Mouse (Mus musculus) left cerebral cortex, adult 6 months (tissue): ENCODE results near the gene Majin. TPM values are rescaled to one million over a fixed set of nuclear protein-coding genes. Genes with fewer than 3 reads are reported as not detected.

Experiments used
- long read RNA-seq, 2 experiments: library from polyadenylated mRNA; unstranded; transcript quantifications; one replicate each; pipeline ENCODE4 v2.0.0; 2019 to 2020
- polyA plus RNA-seq: library from polyadenylated mRNA; unstranded; fragments of <200 nt; fragmentation: Nextera tagmentation; gene quantifications from 2 replicates; pipeline ENCODE4 v1.2.3, GENCODE M21; 2021

The Majin gene
- not detected in 2 replicates for polyA plus RNA-seq
- long read RNA-seq, experiment 1 = 0 reads
- long read RNA-seq, experiment 2 = 0 reads

GRCm38 (mm10) chr19:6184131-6184530 is at the start of gene Majin:
TSS of gene Majin (plus strand) at chr19:6184388.

DNA sequence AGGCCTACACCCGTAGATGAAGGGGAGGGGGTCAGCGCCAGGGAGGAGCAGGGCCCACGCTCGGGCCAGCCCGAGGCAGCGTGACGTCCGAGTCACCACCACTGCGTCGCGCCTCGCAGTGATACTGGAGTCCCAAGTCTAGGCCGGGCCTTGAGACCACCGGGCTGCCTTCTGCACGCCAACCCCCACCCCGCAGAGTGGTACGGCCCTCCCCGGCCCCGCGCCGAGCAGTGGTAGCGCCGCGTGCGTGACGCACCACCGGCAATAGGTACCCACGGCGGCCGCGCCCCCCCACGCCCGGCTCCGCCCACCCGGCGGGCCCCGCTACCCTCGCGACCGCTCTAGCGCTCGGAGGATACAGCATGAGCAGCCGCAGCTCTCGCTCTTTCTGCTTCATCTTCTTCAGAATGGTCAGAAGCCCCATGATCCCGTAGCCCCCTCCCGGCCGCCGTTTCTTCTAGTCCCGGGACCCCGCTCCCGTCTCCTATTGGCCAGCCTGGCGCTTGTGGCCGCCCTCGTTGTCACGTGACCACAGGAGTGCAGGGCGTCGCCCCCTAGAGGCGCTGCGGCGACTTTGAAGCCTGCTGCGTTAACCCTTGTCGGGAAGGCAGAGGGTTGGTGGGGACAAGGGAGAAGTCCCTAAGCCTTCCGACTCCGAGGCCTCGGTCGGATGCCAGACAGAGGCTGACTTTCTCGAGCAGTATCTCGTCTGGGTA is 43.4 kb upstream of the Majin start, which contains the start of gene Batf2:
Gene Batf2, plus strand, starts transcription at position 306 of the 716 bp plus-strand sequence.

DNA sequence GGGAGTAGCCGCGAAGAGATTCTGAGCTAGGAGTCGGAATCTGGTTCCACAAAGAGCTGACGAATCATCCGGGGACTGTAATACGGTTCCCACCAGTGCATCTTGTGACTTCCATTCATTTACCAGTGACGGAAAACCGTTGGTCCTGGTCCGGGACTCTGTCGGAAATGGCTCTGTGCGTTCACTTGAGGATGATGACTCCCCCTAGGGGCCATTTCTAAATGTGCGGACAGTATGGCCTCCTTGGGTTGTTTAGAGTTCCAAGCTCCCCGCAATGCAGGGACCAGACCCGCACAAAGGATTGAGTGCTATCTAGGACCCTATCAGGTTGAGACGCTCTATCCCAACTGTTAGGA is 42.8 kb upstream of the Majin start, which contains the start of gene Arl2:
Gene Arl2, minus strand, starts transcription at position 155 of the 356 bp plus-strand sequence.

DNA sequence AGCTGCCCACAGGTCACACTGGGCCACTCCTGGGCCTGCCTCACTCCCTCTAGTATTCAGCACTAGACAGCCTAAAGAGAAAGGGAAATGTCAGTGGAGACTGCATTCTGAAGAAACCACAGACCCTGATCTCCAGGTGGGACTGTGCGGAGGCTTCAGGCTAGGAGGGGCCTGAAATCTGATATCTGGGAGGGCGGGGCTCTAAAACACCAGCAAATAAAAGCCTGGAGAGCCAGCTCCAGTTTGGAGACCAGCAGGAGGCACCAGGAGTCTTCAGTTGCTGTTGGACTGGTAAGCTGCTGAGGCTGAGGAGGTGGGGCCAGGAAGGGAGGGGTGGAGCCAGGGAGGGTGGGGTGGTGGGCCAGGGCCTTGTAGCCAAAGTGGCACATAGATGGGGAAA is 41.9 kb downstream of the Majin start, which contains the start of gene Gpha2:
Gene Gpha2, plus strand, starts transcription at position 246 of the 400 bp plus-strand sequence.

GRCm38 (mm10) chr19:6235084-6236052 is 51.2 kb downstream of the Majin start, which contains the start of gene Ppp2r5b:
TSS of gene Ppp2r5b (minus strand) at chr19:6235872.

GRCm38 (mm10) chr19:6241274-6242107 is 57.3 kb downstream of the Majin start, which contains the start of gene Atg2a:
TSS of gene Atg2a (plus strand) at chr19:6241668.

Other genes with a start within 250 kb of the Majin start
- 1.9 and 3.1 TPM in 2 replicates for gene Pola2, start 220.2 kb upstream of the Majin start, polyA plus RNA-seq
- not detected in 2 replicates for gene Slc22a20, start 198.2 kb upstream of the Majin start, polyA plus RNA-seq
- 1.5 and 7.2 TPM in 2 replicates for gene Capn1, start 168.5 kb upstream of the Majin start, polyA plus RNA-seq
- 28.4 and 36.3 TPM in 2 replicates for gene Syvn1, start 137.8 kb upstream of the Majin start, polyA plus RNA-seq
- gene Mrpl49, start 126.6 kb upstream of the Majin start, polyA plus RNA-seq = 48.7 and 64.5 TPM in 2 replicates
- 3,354 and 3,515 TPM in 2 replicates for gene Fau, start 126.5 kb upstream of the Majin start, polyA plus RNA-seq
- gene Znhit2, start 123.2 kb upstream of the Majin start, polyA plus RNA-seq = 65.8 and 70.2 TPM in 2 replicates
- 19.1 and 28.0 TPM in 2 replicates for gene Tm7sf2, start 116.0 kb upstream of the Majin start, polyA plus RNA-seq
- 66.0 and 72.3 TPM in 2 replicates for gene Vps51, start 107.2 kb upstream of the Majin start, polyA plus RNA-seq
- gene Tmem262, start 104.4 kb upstream of the Majin start, polyA plus RNA-seq = not detected in 2 replicates
- gene Gm28374, start 102.1 kb upstream of the Majin start, polyA plus RNA-seq = 0.30 and 0.31 TPM in 2 replicates
- gene Zfpl1, start 99.4 kb upstream of the Majin start, polyA plus RNA-seq = 55.1 and 67.5 TPM in 2 replicates
- 0.08 and 0.12 TPM in 2 replicates for gene Cdca5, start 99.4 kb upstream of the Majin start, polyA plus RNA-seq
- not detected in 2 replicates for gene AC131692.1, start 90.0 kb upstream of the Majin start, polyA plus RNA-seq
- gene Naaladl1, start 78.6 kb upstream of the Majin start, polyA plus RNA-seq = 0.07 and 0.18 TPM in 2 replicates
- gene Sac3d1, start 65.7 kb upstream of the Majin start, polyA plus RNA-seq = 48.7 and 63.2 TPM in 2 replicates
- 63.9 and 70.7 TPM in 2 replicates for gene Snx15, start 56.1 kb upstream of the Majin start, polyA plus RNA-seq
- gene Batf2, start 43.4 kb upstream of the Majin start, polyA plus RNA-seq = 0.19 TPM in 1 of 2 replicates, not detected in the other
- gene Arl2, start 42.8 kb upstream of the Majin start, polyA plus RNA-seq = 175 and 184 TPM in 2 replicates
- gene Gpha2, start 42.0 kb downstream of the Majin start, polyA plus RNA-seq = not detected in 2 replicates
- gene Ppp2r5b, start 51.5 kb downstream of the Majin start, polyA plus RNA-seq = 32.1 and 73.3 TPM in 2 replicates
- gene Atg2a, start 57.3 kb downstream of the Majin start, polyA plus RNA-seq = 6.0 and 7.8 TPM in 2 replicates
- 17.3 and 24.9 TPM in 2 replicates for gene Ehd1, start 92.3 kb downstream of the Majin start, polyA plus RNA-seq
- gene Cdc42bpg, start 122.1 kb downstream of the Majin start, polyA plus RNA-seq = 0.04 and 0.33 TPM in 2 replicates
- gene Men1, start 150.6 kb downstream of the Majin start, polyA plus RNA-seq = 26.7 and 28.0 TPM in 2 replicates
- gene Map4k2, start 156.7 kb downstream of the Majin start, polyA plus RNA-seq = 32.7 and 67.3 TPM in 2 replicates
- 44.7 and 74.4 TPM in 2 replicates for gene Sf1, start 179.3 kb downstream of the Majin start, polyA plus RNA-seq
- 9.9 and 12.2 TPM in 2 replicates for gene Pygm, start 200.0 kb downstream of the Majin start, polyA plus RNA-seq
- gene Rasgrp2, start 215.0 kb downstream of the Majin start, polyA plus RNA-seq = 40.3 and 56.1 TPM in 2 replicates
- 79.9 and 119 TPM in 2 replicates for gene Nrxn2, start 234.3 kb downstream of the Majin start, polyA plus RNA-seq